Mouse (Mus musculus) ES-E14 (cell line): ENCODE results near the gene Pola1. TPM values are rescaled to one million over a fixed set of nuclear protein-coding genes. Genes with fewer than 3 reads are reported as not detected.

Experiments used
- DNase-seq: peaks from one replicate; pipeline ENCODE4 v3.0.0-alpha.2; 2013; ENCODE audit warnings: low read depth, low spot score
- H3K27ac ChIP-seq: 2 replicates; pipeline ENCODE4 v1.5.1; 2012; ENCODE audit warnings: low read depth, mild to moderate bottlenecking, low read length, moderate library complexity, mixed read lengths; ENCODE audit not compliant: poor library complexity, insufficient read depth, severe bottlenecking
- H3K36me3 ChIP-seq: 2 replicates; pipeline ENCODE4 v1.6.1; 2012; ENCODE audit warnings: mild to moderate bottlenecking, low read length, moderate library complexity, mixed read lengths; ENCODE audit not compliant: control insufficient read depth, poor library complexity, insufficient read depth, severe bottlenecking
- H3K4me1 ChIP-seq, 2 experiments: fragments of 150-350 bp in 1 of 2; sonication (generic) in 1 of 2; 2 replicates each; pipeline ENCODE4 v1.6.1; 2012; ENCODE audit warnings: low read length in 2 of 2, mild to moderate bottlenecking in 1 of 2, mixed read lengths in 1 of 2; ENCODE audit not compliant: control insufficient read depth in 2 of 2, insufficient read depth in 2 of 2, poor library complexity in 1 of 2
- H3K4me3 ChIP-seq, 2 experiments: fragments of 150-350 bp in 1 of 2; sonication (generic) in 1 of 2; 2 replicates each; pipeline ENCODE4 v1.5.1; 2012; ENCODE audit warnings: low read length in 2 of 2, low read depth in 1 of 2, mild to moderate bottlenecking in 1 of 2, mixed read lengths in 1 of 2; ENCODE audit not compliant: insufficient read depth in 1 of 2, poor library complexity in 1 of 2, severe bottlenecking in 1 of 2
- H3K9ac ChIP-seq: 2 replicates; pipeline ENCODE4 v1.6.1; 2012; ENCODE audit warnings: low read depth, mild to moderate bottlenecking, low read length, mixed read lengths; ENCODE audit not compliant: poor library complexity, insufficient read depth, severe bottlenecking
- H3K9me3 ChIP-seq: fragments of 150-350 bp; sonication (generic); 2 replicates; pipeline ENCODE4 v1.6.1; 2012; ENCODE audit warnings: low read depth, mild to moderate bottlenecking, low read length; ENCODE audit not compliant: control insufficient read depth, insufficient read depth
- CHD2 ChIP-seq: IDR thresholded peaks from 2 replicates; pipeline ENCODE4 v1.6.1; 2014; ENCODE audit warnings: mild to moderate bottlenecking, low read depth, low read length, inconsistent platforms
- HCFC1 ChIP-seq: IDR thresholded peaks from 2 replicates; pipeline ENCODE4 v1.6.1; 2012; ENCODE audit warnings: low read length, inconsistent platforms, borderline replicate concordance; ENCODE audit not compliant: insufficient read depth
- MAFK ChIP-seq: IDR thresholded peaks from 2 replicates; pipeline ENCODE4 v1.6.1; 2014; ENCODE audit warnings: mild to moderate bottlenecking, low read depth, low read length, inconsistent platforms; ENCODE audit not compliant: insufficient read depth
- ZC3H11A ChIP-seq: IDR thresholded peaks from 2 replicates; pipeline ENCODE4 v1.6.1; 2012; ENCODE audit warnings: low read depth, mild to moderate bottlenecking, inconsistent platforms, low read length, borderline replicate concordance
- ZNF384 ChIP-seq: IDR thresholded peaks from 2 replicates; pipeline ENCODE4 v1.6.1; 2012; ENCODE audit warnings: low read depth, low read length, inconsistent platforms
- in situ Hi-C, 2 experiments: fragments of 600-800 bp; cut with MboI; formaldehyde crosslinking; loops; one replicate each; pipeline ENCODE4 v1.15.1; 2025; ENCODE audit warnings: low sequenced_read_pairs in 2 of 2, inconsistent platforms in 1 of 2; ENCODE audit not compliant: unreplicated experiment in 2 of 2
- total RNA-seq: library from RNA; depleted of rRNA; stranded (reverse); fragments of 300-350 nt; gene quantifications from 2 replicates; pipeline ENCODE4 v1.2.3, GENCODE M21; 2012

The Pola1 gene
- total RNA-seq, 1 experiment = 40.3 TPM

- Histone ChIP-seq H3K9ac (no peak overlapping the region), H3K9me3 (no peaks in the 10 kb centered on the region), H3K36me3 (no peaks in the 10 kb centered on the region), H3K4me1 (no peaks in the 10 kb centered on the region), H3K27ac (no peak overlapping the region), H3K4me3 (no peak overlapping the region)
- in situ Hi-C loops = no loop called here
- no peak for DNase-seq
- TF ChIP-seq ZC3H11A = no peak
- TF ChIP-seq CHD2 = no peak
- TF ChIP-seq HCFC1 = no peak
- no peak for TF ChIP-seq MAFK
Observed at GRCm38 (mm10) chrX:93368211-93368610, 263.7 kb downstream of the Pola1 start.

- no peak overlapping the region for H3K4me3 ChIP-seq
- H3K27ac ChIP-seq = no peak overlapping the region
- DNase-seq = no peak
- H3K9me3 ChIP-seq = no peaks in the 10 kb centered on the region
- TF ChIP-seq MAFK (no peak), CHD2 (no peak), ZNF384 (no peak), HCFC1 (no peak), ZC3H11A (no peak)
- no peaks in the 10 kb centered on the region for H3K4me1 ChIP-seq
- no peak overlapping the region for H3K9ac ChIP-seq
- no peaks in the 10 kb centered on the region for H3K36me3 ChIP-seq
- in situ Hi-C loops = no loop called here
Observed at GRCm38 (mm10) chrX:93321336-93321735, 310.6 kb downstream of the Pola1 start.

GRCm38 (mm10) chrX:93319979-93320378, 312.0 kb downstream of the Pola1 start:
- TF ChIP-seq CHD2 (no peak), HCFC1 (no peak), ZNF384 (no peak), ZC3H11A (no peak), MAFK (no peak)
- in situ Hi-C loops = no loop called here

GRCm38 (mm10) chrX:93317577-93317976, 314.4 kb downstream of the Pola1 start:
- Histone ChIP-seq H3K9me3 (no peaks in the 10 kb centered on the region), H3K36me3 (no peaks in the 10 kb centered on the region), H3K4me3 (no peak overlapping the region), H3K9ac (no peak overlapping the region), H3K4me1 (no peaks in the 10 kb centered on the region), H3K27ac (no peak overlapping the region)
- TF ChIP-seq MAFK (no peak), CHD2 (no peak), ZC3H11A (no peak), HCFC1 (no peak), ZNF384 (no peak)
- in situ Hi-C loops = no loop called here
- no peak for DNase-seq

More at GRCm38 (mm10) chrX:93319979-93320378, 312.0 kb downstream of the Pola1 start:
- no peak overlapping the region for H3K9ac ChIP-seq
- H3K4me3 ChIP-seq = no peak overlapping the region
- DNase-seq = no peak
- H3K27ac ChIP-seq = no peak overlapping the region
- H3K4me1 ChIP-seq = no peaks in the 10 kb centered on the region
- no peaks in the 10 kb centered on the region for H3K9me3 ChIP-seq
- H3K36me3 ChIP-seq = no peaks in the 10 kb centered on the region

GRCm38 (mm10) chrX:93305780-93306179, 326.2 kb downstream of the Pola1 start:
- Histone ChIP-seq H3K4me1 (no peaks in the 10 kb centered on the region), H3K4me3 (no peak overlapping the region)
- in situ Hi-C loops = no loop called here

More at GRCm38 (mm10) chrX:93305780-93306179, 326.2 kb downstream of the Pola1 start:
- Histone ChIP-seq H3K36me3 (no peaks in the 10 kb centered on the region), H3K27ac (no peak overlapping the region), H3K9me3 (no peaks in the 10 kb centered on the region), H3K9ac (no peak overlapping the region)
- TF ChIP-seq MAFK (no peak), CHD2 (no peak), HCFC1 (no peak), ZC3H11A (no peak), ZNF384 (no peak)
- no peak for DNase-seq
